Mouse (Mus musculus): Measurements from ENCODE around the gene Actrt3. TPM values are rescaled to one million over a fixed set of nuclear protein-coding genes. Genes with fewer than 3 reads are reported as not detected.
A peak's percentile ranks its signal among the peaks of the same experiment; 100 is the strongest.

Gene Actrt3
- total and polyA plus RNA-seq, 3 experiments: not detected

DNA sequence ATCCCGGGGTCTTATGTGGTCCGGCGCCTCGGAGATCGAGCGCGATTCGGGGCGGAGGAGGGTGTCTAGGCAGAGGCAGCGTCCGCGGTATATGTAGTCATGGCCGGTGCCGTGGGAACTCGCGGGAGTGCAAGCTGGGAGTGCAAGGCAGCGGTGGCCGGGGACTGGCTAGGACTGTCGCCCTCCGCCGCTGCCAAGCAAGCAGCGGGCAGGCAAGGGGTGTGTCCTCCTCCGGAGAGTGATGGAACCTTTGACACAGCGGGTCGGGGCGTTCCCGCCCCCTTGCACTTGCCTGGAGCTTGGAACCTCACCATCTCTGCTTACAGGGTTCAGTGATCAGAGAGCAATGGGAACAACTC is 3.0 kb upstream of the Actrt3 start:
- Histone ChIP-seq H3K79me2 (replicated peaks; ENCODE audit: control insufficient read depth, insufficient read depth, low read length) (peaks cover 1% of the 10 kb centered on the region; the same call in 1 of the 2 replicates), H3K4me3 (peak overlapping the region; percentile 95), H3K4me1 (ENCODE audit: control insufficient read depth, insufficient read depth, low read length) (peaks cover 5% of the 10 kb centered on the region), H3K27ac (peak overlapping the region; percentile 96), H3K27me3 (ENCODE audit: control insufficient read depth, insufficient read depth, low read length) (no peaks in the 10 kb centered on the region), H3K9ac (ENCODE audit: low read depth, low read length) (peak overlapping the region; percentile 88), H3K36me3 (ENCODE audit: control insufficient read depth, insufficient read depth, low read length) (peaks cover 9% of the 10 kb centered on the region; the same call in 1 of the 2 replicates)
- TF ChIP-seq EP300 (IDR thresholded peaks at IDR 0.05; ENCODE audit: insufficient read depth, low read depth, low read length) (no peak), CTCF (IDR thresholded peaks at IDR 0.05) (no peak), POLR2A (IDR thresholded peaks at IDR 0.05; ENCODE audit: insufficient read depth, low read depth, low read length) (no peak)
- under 1% methylated on average over 27 of the region's 27 CpGs for WGBS
- intact Hi-C loops (cut with DNase I): loop anchor here (1.0 to 10.0 kb wide), 2 partner anchors 190 to 1792 kb away; partner anchors contain the start of genes Pik3ca and Sec62
- no peak for DNase-seq

DNA sequence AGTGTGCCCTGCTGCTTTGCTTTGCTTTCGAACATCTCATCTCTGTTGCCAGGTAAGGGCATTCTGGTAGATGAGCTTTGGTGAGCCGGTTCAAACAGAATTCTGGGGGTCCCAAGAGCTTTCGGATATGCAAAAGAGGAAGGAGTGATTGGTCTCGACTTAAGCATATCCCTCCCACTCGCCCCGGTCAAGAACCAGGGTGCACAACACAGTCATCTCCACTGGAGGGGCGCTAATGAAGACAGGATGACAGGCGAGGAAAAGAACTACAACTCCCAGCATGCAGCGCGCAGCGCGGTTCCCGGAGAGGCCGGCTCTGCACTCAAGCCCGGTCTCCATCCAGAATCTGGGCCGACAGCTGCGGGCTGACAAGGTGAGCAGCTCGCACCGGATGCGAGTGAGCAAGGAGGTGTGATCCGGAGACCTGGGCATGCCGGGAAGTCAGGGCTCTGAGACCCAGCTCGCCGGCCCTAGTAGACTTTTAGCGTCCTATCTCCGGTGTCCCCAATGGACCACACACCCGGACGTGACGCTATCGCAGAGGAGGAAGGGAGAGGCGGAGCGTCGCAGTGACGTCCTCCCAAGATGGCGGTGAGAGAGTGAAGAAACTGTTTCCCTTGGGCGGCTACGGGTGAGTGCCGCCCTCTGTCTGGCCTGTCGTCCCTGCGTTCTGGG is 2.5 kb upstream of the Actrt3 start, which contains the start of gene Mynn:
Gene Mynn, plus strand, starts transcription at position 1 of the 675 bp plus-strand sequence.
- Histone ChIP-seq H3K27ac (peak within 1 kb of the TSS; percentile 96), H3K36me3 (ENCODE audit: control insufficient read depth, insufficient read depth, low read length) (peaks cover 8% of the 10 kb centered on the region; the same call in 1 of the 2 replicates), H3K79me2 (replicated peaks; ENCODE audit: control insufficient read depth, insufficient read depth, low read length) (peaks cover 1% of the 10 kb centered on the region; the same call in 1 of the 2 replicates), H3K9ac (ENCODE audit: low read depth, low read length) (peak within 1 kb of the TSS; percentile 88), H3K27me3 (ENCODE audit: control insufficient read depth, insufficient read depth, low read length) (no peaks in the 10 kb centered on the region), H3K4me1 (ENCODE audit: control insufficient read depth, insufficient read depth, low read length) (peaks cover 5% of the 10 kb centered on the region), H3K4me3 (peak within 1 kb of the TSS; percentile 95)
- TF ChIP-seq CTCF (IDR thresholded peaks at IDR 0.05) (peak; percentile 74), EP300 (IDR thresholded peaks at IDR 0.05; ENCODE audit: insufficient read depth, low read depth, low read length) (peak; percentile 36; the same call in 1 of the 2 replicates), POLR2A (IDR thresholded peaks at IDR 0.05; ENCODE audit: insufficient read depth, low read depth, low read length) (peak; percentile 88)
- under 1% methylated on average over 40 of the region's 40 CpGs for WGBS
- peak; percentile 98 for DNase-seq
- intact Hi-C loops (cut with DNase I): loop anchor here (10.0 kb wide), 1 partner anchor 1793 kb away; the partner anchor contains the start of gene Pik3ca

DNA sequence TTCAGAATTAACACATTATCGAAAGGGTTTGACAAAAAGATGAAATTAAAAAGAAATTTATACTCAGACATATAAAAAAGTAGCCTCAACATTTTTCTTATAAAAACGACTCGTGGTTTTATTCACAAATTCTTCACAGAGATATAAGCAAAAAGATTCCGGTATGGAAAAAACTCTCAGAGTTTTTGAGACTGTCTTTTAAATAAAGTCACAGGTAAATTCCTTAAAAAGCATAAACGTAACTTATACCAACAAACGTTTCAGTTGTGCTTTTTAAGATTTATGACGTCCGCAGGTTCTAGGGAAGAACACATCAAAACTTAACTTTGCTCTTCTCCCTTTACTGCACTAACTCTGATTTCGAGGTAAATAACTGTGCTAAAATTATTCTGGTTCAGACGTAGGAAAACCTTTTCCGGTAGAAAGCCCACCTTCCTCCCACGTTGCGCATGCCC is 1.9 kb upstream of the Actrt3 start:
- H3K9ac ChIP-seq (ENCODE audit: low read depth, low read length): peak overlapping the region; percentile 57
- H3K4me3 ChIP-seq: peak overlapping the region; percentile 95

DNA sequence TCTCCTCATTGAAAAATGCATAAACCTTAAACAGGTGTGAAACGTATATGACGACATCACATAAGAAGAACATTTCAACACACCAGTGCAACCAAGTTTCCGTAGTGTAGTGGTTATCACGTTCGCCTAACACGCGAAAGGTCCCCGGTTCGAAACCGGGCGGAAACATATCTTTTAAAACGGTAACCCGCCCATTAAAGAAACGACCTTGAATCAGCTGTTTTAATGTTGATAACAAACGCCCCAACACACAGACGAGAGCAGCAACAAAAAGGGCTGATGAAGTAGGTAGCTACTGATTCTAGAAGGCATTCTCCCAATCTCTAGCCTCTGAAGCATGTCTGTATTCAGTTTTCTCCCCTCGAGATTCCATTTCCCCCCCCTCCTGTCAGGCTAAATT is 1.4 kb upstream of the Actrt3 start:
- Histone ChIP-seq H3K79me2 (replicated peaks; ENCODE audit: control insufficient read depth, insufficient read depth, low read length) (peaks cover 1% of the 10 kb centered on the region; the same call in 1 of the 2 replicates), H3K27me3 (ENCODE audit: control insufficient read depth, insufficient read depth, low read length) (no peaks in the 10 kb centered on the region), H3K4me3 (peak overlapping the region; percentile 95), H3K9ac (ENCODE audit: low read depth, low read length) (peak overlapping the region; percentile 65; the same call in 1 of the 2 replicates), H3K27ac (peak overlapping the region; percentile 96), H3K36me3 (ENCODE audit: control insufficient read depth, insufficient read depth, low read length) (peaks cover 7% of the 10 kb centered on the region; the same call in 1 of the 2 replicates), H3K4me1 (ENCODE audit: control insufficient read depth, insufficient read depth, low read length) (peaks cover 5% of the 10 kb centered on the region)
- intact Hi-C loops (cut with DNase I): loop anchor here (10.0 kb wide), 1 partner anchor 1794 kb away; the partner anchor contains the start of gene Pik3ca
- peak; percentile 89 to 91 for DNase-seq
- TF ChIP-seq CTCF (IDR thresholded peaks at IDR 0.05) (no peak), EP300 (IDR thresholded peaks at IDR 0.05; ENCODE audit: insufficient read depth, low read depth, low read length) (peak; percentile 92)
- WGBS: under 1% methylated on average over 17 of the region's 17 CpGs

More for the DNA sequence above, 1.9 kb upstream of the Actrt3 start:
- under 1% methylated on average over 13 of the region's 13 CpGs for WGBS
- peaks cover 5% of the 10 kb centered on the region for H3K4me1 ChIP-seq (ENCODE audit: control insufficient read depth, insufficient read depth, low read length)
- no peak for DNase-seq
- H3K79me2 ChIP-seq (replicated peaks; ENCODE audit: control insufficient read depth, insufficient read depth, low read length): peaks cover 1% of the 10 kb centered on the region; the same call in 1 of the 2 replicates
- no peak for TF ChIP-seq EP300 (IDR thresholded peaks at IDR 0.05; ENCODE audit: insufficient read depth, low read depth, low read length)
- no peak for TF ChIP-seq POLR2A (IDR thresholded peaks at IDR 0.05; ENCODE audit: insufficient read depth, low read depth, low read length)
- no peak for TF ChIP-seq CTCF (IDR thresholded peaks at IDR 0.05)
- peak overlapping the region; percentile 96 for H3K27ac ChIP-seq
- H3K36me3 ChIP-seq (ENCODE audit: control insufficient read depth, insufficient read depth, low read length): peaks cover 7% of the 10 kb centered on the region; the same call in 1 of the 2 replicates
- H3K27me3 ChIP-seq (ENCODE audit: control insufficient read depth, insufficient read depth, low read length): no peaks in the 10 kb centered on the region
- intact Hi-C loops (cut with DNase I): loop anchor here (10.0 kb wide), 1 partner anchor 1793 kb away; the partner anchor contains the start of gene Pik3ca

DNA sequence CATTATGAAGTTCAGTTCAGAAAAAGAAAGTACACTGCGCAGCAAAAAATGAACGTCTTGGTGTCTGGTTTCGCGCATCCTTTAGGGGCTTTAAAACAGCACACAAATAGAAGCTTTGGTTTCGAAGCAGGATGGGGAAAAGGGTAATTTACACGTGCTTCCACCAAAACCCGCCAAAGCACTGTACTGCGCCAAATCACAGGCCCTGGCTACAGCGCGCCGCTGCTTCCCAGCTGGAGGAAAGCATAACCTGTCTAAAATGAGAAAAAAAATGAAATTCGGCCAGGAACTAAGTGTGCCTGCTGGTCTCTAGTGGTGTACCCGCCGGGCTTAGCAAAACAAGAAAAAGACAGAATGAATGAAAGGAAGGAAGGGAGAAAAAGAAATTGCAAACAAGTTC is 978 bp upstream of the Actrt3 start:
- peak; percentile 43 to 60 for DNase-seq
- intact Hi-C loops (cut with DNase I): loop anchor here (10.0 kb wide), 1 partner anchor 1794 kb away; the partner anchor contains the start of gene Pik3ca
- H3K27ac ChIP-seq: peak overlapping the region; percentile 66
- H3K79me2 ChIP-seq (replicated peaks; ENCODE audit: control insufficient read depth, insufficient read depth, low read length): peaks cover 1% of the 10 kb centered on the region; the same call in 1 of the 2 replicates
- peak overlapping the region; percentile 50 for H3K9ac ChIP-seq (ENCODE audit: low read depth, low read length)
- WGBS: under 1% methylated on average over 14 of the region's 14 CpGs
- no peaks in the 10 kb centered on the region for H3K27me3 ChIP-seq (ENCODE audit: control insufficient read depth, insufficient read depth, low read length)
- peak overlapping the region; percentile 95 for H3K4me3 ChIP-seq
- peaks cover 5% of the 10 kb centered on the region for H3K4me1 ChIP-seq (ENCODE audit: control insufficient read depth, insufficient read depth, low read length)
- H3K36me3 ChIP-seq (ENCODE audit: control insufficient read depth, insufficient read depth, low read length): peaks cover 7% of the 10 kb centered on the region; the same call in 1 of the 2 replicates
- TF ChIP-seq CTCF (IDR thresholded peaks at IDR 0.05) (no peak), EP300 (IDR thresholded peaks at IDR 0.05; ENCODE audit: insufficient read depth, low read depth, low read length) (no peak), POLR2A (IDR thresholded peaks at IDR 0.05; ENCODE audit: insufficient read depth, low read depth, low read length) (no peak)

Measured in heart, adult 2 months (tissue).